Mouse (Mus musculus): ENCODE data around the gene Ap3b1.

- TF ChIP-seq CTCF (conservative IDR thresholded peaks at IDR 0.05; ENCODE audit: low read length) (no peak), POU5F1 (IDR thresholded peaks at IDR 0.05; ENCODE audit: borderline replicate concordance, low read length) (no peak), NANOG (IDR thresholded peaks at IDR 0.05; ENCODE audit: borderline replicate concordance, low read length) (no peak)
These were observed 641 bp downstream of the Ap3b1 start for GRCm38 (mm10) chr13:94359282-94359920.

Data from E14TG2a.4 (cell line).